In genomic region chr13:97187693-97188092, GRCm38 (mm10) we compare ENCODE assay signal across 17 mouse cellular contexts. TPM values are rescaled to one million over a fixed set of nuclear protein-coding genes. Genes with fewer than 3 reads are reported as not detected.
DNase-seq lines count a peak whose midpoint lies in the region; ATAC-seq lines count a peak whose summit lies in the region.
"Had no signal": no experiment of that assay in that cellular context is flagged by ENCODE, and none has a peak within 500 bp of the region (broad histone marks: within the 10 kb centered on the region; RNA-seq: fewer than 3 reads in every experiment).

No protein-coding gene starts in this region.

- H3K4me2 ChIP-seq in heart, embryonic 11.5 days = no peak overlapping the region
- H3K4me2 ChIP-seq in liver, embryonic 12.5 days = no peak overlapping the region
- no peak overlapping the region for H3K4me2 ChIP-seq in neural tube, embryonic 15.5 days
- H3K4me2 ChIP-seq: forebrain, embryonic 13.5 days; limb, embryonic 12.5 days had no signal

- DNase-seq in heart, adult 11 months = peak; percentile 98
- peak; percentile 6 for DNase-seq in liver
- peak; percentile 56 for DNase-seq in brain, adult 2 months (ENCODE audit: low read depth, low spot score)
- peak; percentile 46 to 59 for DNase-seq in monocyte, adult 2 months (ENCODE audit: low read depth in 1 of 2, low spot score in 2 of 2)
- DNase-seq: B cell, adult 2 months; cerebellum, postnatal 25 days; gastrocnemius, postnatal 25 days; heart, postnatal 36 days; thymus, postnatal 4 days had no signal

- no peaks in the 10 kb centered on the region for H3K36me3 ChIP-seq in heart, embryonic 11.5 days (ENCODE audit: control insufficient read depth, insufficient read depth, low read length)
- H3K36me3 ChIP-seq in liver, embryonic 12.5 days = peaks cover 6% of the 10 kb centered on the region; the same call in 1 of the 2 replicates
- H3K36me3 ChIP-seq in neural tube, embryonic 15.5 days = no peaks in the 10 kb centered on the region

- H3K4me1 ChIP-seq in heart, embryonic 11.5 days (ENCODE audit: control insufficient read depth, insufficient read depth, low read length) = 0 out of 2 replicates have a peak, but pooled peaks cover 6% of the 10 kb centered on the region
- H3K4me1 ChIP-seq in liver, embryonic 12.5 days = peaks cover 2% of the 10 kb centered on the region; the same call in 1 of the 2 replicates
- no peaks in the 10 kb centered on the region for H3K4me1 ChIP-seq in neural tube, embryonic 15.5 days
- H3K4me1 ChIP-seq: limb, embryonic 12.5 days had no signal

- no peak overlapping the region for H3K4me3 ChIP-seq in heart, embryonic 11.5 days (ENCODE audit: low read depth, low read length)
- H3K4me3 ChIP-seq in liver, embryonic 12.5 days = no peak overlapping the region
- H3K4me3 ChIP-seq in neural tube, embryonic 15.5 days (replicated peaks) = no peak overlapping the region
- H3K4me3 ChIP-seq: forebrain, embryonic 13.5 days; limb, embryonic 12.5 days had no signal

- H3K9ac ChIP-seq in heart, embryonic 11.5 days (ENCODE audit: low read depth, low read length) = no peak overlapping the region
- no peak overlapping the region for H3K9ac ChIP-seq in liver, embryonic 12.5 days
- no peak overlapping the region for H3K9ac ChIP-seq in neural tube, embryonic 15.5 days (replicated peaks)
- H3K9ac ChIP-seq: forebrain, embryonic 13.5 days; limb, embryonic 12.5 days had no signal

- WGBS in heart, embryonic 11.5 days (ENCODE audit: insufficient replicate concordance) = 58% methylated on average over 5 of the region's 5 CpGs
- 17% methylated on average over 5 of the region's 5 CpGs for WGBS in liver, embryonic 12.5 days (ENCODE audit: insufficient replicate concordance)
- 89% methylated on average over 5 of the region's 5 CpGs for WGBS in neural tube, embryonic 15.5 days

- no peak for ATAC-seq in heart, embryonic 11.5 days (replicated peaks; ENCODE audit: insufficient number of reproducible peaks, low FRiP score, low TSS enrichment)
- ATAC-seq in liver, embryonic 12.5 days = no peak
- no peak for ATAC-seq in neural tube, embryonic 15.5 days (ENCODE audit: low FRiP score)
- no peak for ATAC-seq in erythroid progenitor cell, adult 5-6 weeks (replicated peaks; ENCODE audit: low FRiP score, poor library complexity, severe bottlenecking)
- ATAC-seq: forebrain, embryonic 13.5 days; intestine, embryonic 16.5 days had no signal

- H3K27ac ChIP-seq in heart, embryonic 11.5 days (ENCODE audit: low read depth, low read length) = no peak overlapping the region
- H3K27ac ChIP-seq in liver, embryonic 12.5 days = no peak overlapping the region
- no peak overlapping the region for H3K27ac ChIP-seq in neural tube, embryonic 15.5 days (replicated peaks)
- H3K27ac ChIP-seq: forebrain, embryonic 13.5 days; limb, embryonic 12.5 days; stomach, postnatal 0 days had no signal

- no peaks in the 10 kb centered on the region for H3K9me3 ChIP-seq in heart, embryonic 11.5 days (replicated peaks; ENCODE audit: control insufficient read depth, low read length)
- no peaks in the 10 kb centered on the region for H3K9me3 ChIP-seq in liver, embryonic 12.5 days (replicated peaks)
- H3K9me3 ChIP-seq in neural tube, embryonic 15.5 days (replicated peaks) = no peaks in the 10 kb centered on the region
- H3K9me3 ChIP-seq: forebrain, embryonic 13.5 days; limb, embryonic 12.5 days had no signal

- H3K27me3 ChIP-seq in heart, embryonic 11.5 days (ENCODE audit: control insufficient read depth, insufficient read depth, low read length) = no peaks in the 10 kb centered on the region
- H3K27me3 ChIP-seq in liver, embryonic 12.5 days (replicated peaks) = no peaks in the 10 kb centered on the region
- H3K27me3 ChIP-seq in neural tube, embryonic 15.5 days (replicated peaks) = no peaks in the 10 kb centered on the region
- H3K27me3 ChIP-seq: forebrain, embryonic 13.5 days; limb, embryonic 12.5 days had no signal

RNA-seq across cellular contexts. Expression of gene Hexb, which starts 10.5 kb away (rescaled TPM):
- polyA plus RNA-seq in heart, embryonic 11.5 days (2014; fragmentation: Nextera tagmentation; extraction: Ambion mirVana) = 31.5 and 32.3 TPM in 2 replicates
- 14.1 and 15.1 TPM in 2 replicates for polyA plus RNA-seq in liver, embryonic 12.5 days (2016; fragmentation: Nextera tagmentation; extraction: Ambion mirVana)
- 54.5 and 66.1 TPM in 2 replicates for polyA plus RNA-seq in neural tube, embryonic 15.5 days (2015; fragmentation: Nextera tagmentation; extraction: Ambion mirVana)
- 28.5 and 35.2 TPM in 2 replicates for total RNA-seq in erythroid progenitor cell, adult 5-6 weeks (2015; ENCODE audit: low replicate concordance)
- total RNA-seq in erythroid progenitor cell, adult 5-6 weeks (2017; ENCODE audit: low replicate concordance) = 12.9 and 19.3 TPM in 2 replicates

RNA-seq across cellular contexts. Expression of gene Gfm2, which starts 50.0 kb away (rescaled TPM):
- polyA plus RNA-seq in heart, embryonic 11.5 days (2014; fragmentation: Nextera tagmentation; extraction: Ambion mirVana) = 30.3 and 37.0 TPM in 2 replicates
- polyA plus RNA-seq in liver, embryonic 12.5 days (2016; fragmentation: Nextera tagmentation; extraction: Ambion mirVana) = 29.0 and 31.7 TPM in 2 replicates
- 34.2 and 34.3 TPM in 2 replicates for polyA plus RNA-seq in neural tube, embryonic 15.5 days (2015; fragmentation: Nextera tagmentation; extraction: Ambion mirVana)
- total RNA-seq in erythroid progenitor cell, adult 5-6 weeks (2015; ENCODE audit: low replicate concordance) = 6.3 and 11.2 TPM in 2 replicates
- total RNA-seq in erythroid progenitor cell, adult 5-6 weeks (2017; ENCODE audit: low replicate concordance) = 8.2 and 23.6 TPM in 2 replicates

RNA-seq across cellular contexts. Expression of gene Nsa2, which starts 50.0 kb away (rescaled TPM):
- polyA plus RNA-seq in heart, embryonic 11.5 days (2014; fragmentation: Nextera tagmentation; extraction: Ambion mirVana) = 56.5 and 64.5 TPM in 2 replicates
- polyA plus RNA-seq in liver, embryonic 12.5 days (2016; fragmentation: Nextera tagmentation; extraction: Ambion mirVana) = 41.5 and 42.2 TPM in 2 replicates
- 36.0 and 44.8 TPM in 2 replicates for polyA plus RNA-seq in neural tube, embryonic 15.5 days (2015; fragmentation: Nextera tagmentation; extraction: Ambion mirVana)
- total RNA-seq in erythroid progenitor cell, adult 5-6 weeks (2015; ENCODE audit: low replicate concordance) = 52.0 and 132 TPM in 2 replicates
- total RNA-seq in erythroid progenitor cell, adult 5-6 weeks (2017; ENCODE audit: low replicate concordance) = 70.3 and 93.3 TPM in 2 replicates

RNA-seq across cellular contexts. Expression of gene Enc1, which starts 53.2 kb away (rescaled TPM):
- 5.4 and 6.3 TPM in 2 replicates for polyA plus RNA-seq in heart, embryonic 11.5 days (2014; fragmentation: Nextera tagmentation; extraction: Ambion mirVana)
- polyA plus RNA-seq in liver, embryonic 12.5 days (2016; fragmentation: Nextera tagmentation; extraction: Ambion mirVana) = 0.92 and 0.93 TPM in 2 replicates
- polyA plus RNA-seq in neural tube, embryonic 15.5 days (2015; fragmentation: Nextera tagmentation; extraction: Ambion mirVana) = 65.8 and 79.2 TPM in 2 replicates
- total RNA-seq in erythroid progenitor cell, adult 5-6 weeks (2015; ENCODE audit: low replicate concordance) = 0.36 and 1.7 TPM in 2 replicates
- under 0.01 and 1.1 TPM in 2 replicates for total RNA-seq in erythroid progenitor cell, adult 5-6 weeks (2017; ENCODE audit: low replicate concordance)

Comparison
In these comparisons a context has a peak if more than half of its experiments do, and no peak if none do; other contexts are left out.
1. DNase-seq: peak in every context shown above with its lines; median percentile 98 in heart, adult 11 months; 56 in brain, adult 2 months; 52 in monocyte, adult 2 months; 6 in liver.